Mouse (Mus musculus) heart, adult 2 months (tissue): ENCODE data around the gene Brd7.

Experiments
- CTCF ChIP-seq: fragments of 200-600 bp; IDR thresholded peaks from 2 replicates; pipeline ENCODE4 v1.8.1; 2022; ENCODE audit warnings: antibody characterized with exemption, mild to moderate bottlenecking, moderate library complexity
- EP300 ChIP-seq: fragments of 200-500 bp; IDR thresholded peaks from 2 replicates; pipeline ENCODE4 v1.6.1; 2011; ENCODE audit warnings: low read depth, low read length, control low read depth; ENCODE audit not compliant: insufficient read depth
- POLR2A ChIP-seq: fragments of 200-500 bp; IDR thresholded peaks from 2 replicates; pipeline ENCODE4 v1.6.1; 2011; ENCODE audit warnings: mild to moderate bottlenecking, low read depth, low read length, control low read depth; ENCODE audit not compliant: insufficient read depth

DNA sequence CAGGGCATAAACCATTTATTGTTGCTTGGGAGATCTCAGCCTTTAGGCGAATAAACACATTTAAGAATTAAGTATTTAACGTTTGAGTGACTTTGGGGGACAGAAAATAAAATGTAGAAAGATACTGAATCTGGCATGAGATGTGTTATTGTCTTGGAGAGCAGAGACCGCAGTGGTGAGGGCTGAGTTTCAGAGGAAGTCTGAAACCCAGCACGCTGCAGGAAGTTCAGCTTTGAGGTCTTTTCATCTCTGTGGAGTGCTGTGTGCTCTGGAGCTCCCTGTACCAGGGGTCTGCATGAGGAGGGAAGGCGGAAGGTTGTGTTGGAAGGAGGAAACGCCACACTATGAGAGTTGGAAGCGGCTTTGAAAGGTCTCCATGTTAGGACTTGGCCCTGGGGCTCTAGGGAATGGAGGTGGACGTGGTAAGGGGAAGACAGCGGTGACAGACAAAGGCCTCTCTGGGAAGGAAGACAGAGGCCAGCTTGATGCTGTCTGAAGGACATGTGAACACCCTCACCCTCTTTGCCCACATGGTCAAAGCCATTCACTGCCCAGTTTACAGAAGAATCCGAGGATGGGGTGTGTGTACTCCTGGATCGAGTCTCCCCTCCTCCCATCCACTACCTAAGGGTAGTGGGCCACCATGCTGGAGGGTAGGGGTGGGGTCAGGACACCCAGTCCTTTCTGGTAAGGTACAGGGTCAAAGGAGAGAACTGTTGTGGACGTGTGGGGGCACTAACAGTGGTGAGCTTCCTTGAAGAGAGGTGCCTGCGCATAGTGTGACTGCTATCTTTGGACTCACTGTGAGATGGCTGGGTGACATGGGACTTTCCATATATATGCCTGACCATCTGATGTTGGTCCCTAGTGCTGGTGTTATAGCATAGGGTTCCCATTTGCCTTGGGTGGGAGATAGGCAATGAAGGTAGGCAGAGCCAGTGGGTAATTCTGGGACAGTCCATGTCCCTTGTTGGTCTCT, 71.4 kb downstream of the Brd7 start:
- TF ChIP-seq POLR2A (no peak), CTCF (no peak), EP300 (no peak)
